Mouse (Mus musculus): ENCODE results near the gene Zfp931.
"Not testable (repeated sequence)": the region's sequence is repeated elsewhere in the genome, so short reads cannot be mapped to it uniquely, and the experiment has no call there.

The Zfp931 gene

GRCm38 (mm10) chr2:178078166-178078717 is at the start of gene Zfp931:
Gene Zfp931, minus strand, starts transcription at chr2:178078476.
- in situ Hi-C loops (cut with MboI; ENCODE audit: low sequenced_read_pairs), result not testable (repeated sequence)

GRCm38 (mm10) chr2:178126041-178126820 is 48.0 kb upstream of the Zfp931 start:
- in situ Hi-C loops (cut with MboI; ENCODE audit: low sequenced_read_pairs), result no loop called here

- in situ Hi-C loops (cut with MboI; ENCODE audit: low sequenced_read_pairs), result no loop called here
These were observed 47.2 kb upstream of the Zfp931 start for GRCm38 (mm10) chr2:178125427-178125826.

- in situ Hi-C loops (cut with MboI; ENCODE audit: low sequenced_read_pairs), result no loop called here
These were observed 45.2 kb upstream of the Zfp931 start for GRCm38 (mm10) chr2:178123466-178123865.

GRCm38 (mm10) chr2:178121946-178122665 is 43.8 kb upstream of the Zfp931 start:
- in situ Hi-C loops (cut with MboI; ENCODE audit: low sequenced_read_pairs), result no loop called here

GRCm38 (mm10) chr2:178121375-178121688 is 43.1 kb upstream of the Zfp931 start:
- in situ Hi-C loops (cut with MboI; ENCODE audit: low sequenced_read_pairs), result no loop called here

GRCm38 (mm10) chr2:178120651-178121374 is 42.5 kb upstream of the Zfp931 start:
- in situ Hi-C loops (cut with MboI; ENCODE audit: low sequenced_read_pairs), result no loop called here

GRCm38 (mm10) chr2:178120356-178120645 is 42.0 kb upstream of the Zfp931 start:
- in situ Hi-C loops (cut with MboI; ENCODE audit: low sequenced_read_pairs), result no loop called here

GRCm38 (mm10) chr2:178119561-178120355 is 41.5 kb upstream of the Zfp931 start:
- in situ Hi-C loops (cut with MboI; ENCODE audit: low sequenced_read_pairs), result no loop called here

- in situ Hi-C loops (cut with MboI; ENCODE audit: low sequenced_read_pairs), result no loop called here
These were observed 40.7 kb upstream of the Zfp931 start, which contains the start of gene Phactr3 for GRCm38 (mm10) chr2:178118801-178119560. Gene Phactr3, plus strand, starts transcription at chr2:178118975.

- in situ Hi-C loops (cut with MboI; ENCODE audit: low sequenced_read_pairs), result no loop called here
These were observed 39.7 kb upstream of the Zfp931 start for GRCm38 (mm10) chr2:178117946-178118345.

GRCm38 (mm10) chr2:178101957-178102356 is 23.7 kb upstream of the Zfp931 start:
- in situ Hi-C loops (cut with MboI; ENCODE audit: low sequenced_read_pairs), result no loop called here

GRCm38 (mm10) chr2:178098021-178098420 is 19.7 kb upstream of the Zfp931 start:
- in situ Hi-C loops (cut with MboI; ENCODE audit: low sequenced_read_pairs), result no loop called here

GRCm38 (mm10) chr2:178089586-178089985 is 11.3 kb upstream of the Zfp931 start:
- in situ Hi-C loops (cut with MboI; ENCODE audit: low sequenced_read_pairs), result no loop called here

- in situ Hi-C loops (cut with MboI; ENCODE audit: low sequenced_read_pairs), result no loop called here
These were observed 20.1 kb downstream of the Zfp931 start for GRCm38 (mm10) chr2:178058195-178058594.

- in situ Hi-C loops (cut with MboI; ENCODE audit: low sequenced_read_pairs), result not testable (repeated sequence)
These were observed 50.7 kb downstream of the Zfp931 start for GRCm38 (mm10) chr2:178027601-178028000.

- in situ Hi-C loops (cut with MboI; ENCODE audit: low sequenced_read_pairs), result not testable (repeated sequence)
These were observed 54.4 kb downstream of the Zfp931 start for GRCm38 (mm10) chr2:178023861-178024260.

- in situ Hi-C loops (cut with MboI; ENCODE audit: low sequenced_read_pairs), result not testable (repeated sequence)
These were observed 55.2 kb downstream of the Zfp931 start, which contains the start of gene Zfp971 for GRCm38 (mm10) chr2:178023011-178023611. Gene Zfp971, plus strand, starts transcription at chr2:178023284.

- in situ Hi-C loops (cut with MboI; ENCODE audit: low sequenced_read_pairs), result not testable (repeated sequence)
These were observed 57.5 kb downstream of the Zfp931 start for GRCm38 (mm10) chr2:178020773-178021172.
